Mouse (Mus musculus): ENCODE measurements around the gene Gm44790. TPM values are rescaled to one million over a fixed set of nuclear protein-coding genes. Genes with fewer than 3 reads are reported as not detected.

The Gm44790 gene
- total and polyA plus RNA-seq, 3 experiments, result 0.29 to 0.77 TPM; not detected in 1

GRCm38 (mm10) chr6:86479816-86480188 lies 53.3 kb downstream of the Gm44790 start:
- Histone ChIP-seq H3K36me3 (ENCODE audit: control insufficient read depth in 1 of 2, insufficient read depth in 2 of 2, low read length in 2 of 2) (peaks cover 0 to 5% of the 10 kb centered on the region in 2 experiments; a peak in 2 of 4 replicates), H3K27me3 (ENCODE audit: control insufficient read depth in 1 of 2, insufficient read depth in 2 of 2, low read length in 2 of 2) (no peaks in the 10 kb centered on the region), H3K9ac (ENCODE audit: control insufficient read depth, low read depth, low read length, poor library complexity, severe bottlenecking) (no peak overlapping the region), H3K4me1 (ENCODE audit: control insufficient read depth in 1 of 2, insufficient read depth in 2 of 2, low read length in 2 of 2) (peaks cover 3 to 7% of the 10 kb centered on the region in 2 experiments), H3K9me3 (replicated peaks; ENCODE audit: insufficient read depth, low read length) (no peaks in the 10 kb centered on the region), H3K79me2 (ENCODE audit: control insufficient read depth, insufficient read depth, low read length, poor library complexity) (no peaks in the 10 kb centered on the region), H3K4me3 (ENCODE audit: control insufficient read depth in 1 of 2, insufficient read depth in 1 of 2, low read depth in 2 of 2, low read length in 2 of 2) (no peak overlapping the region), H3K27ac (ENCODE audit: control insufficient read depth, low read depth, low read length) (no peak overlapping the region)
- DNase-seq (ENCODE audit: low read depth, low spot score), result no peak
- TF ChIP-seq MYC (IDR thresholded peaks at IDR 0.05; ENCODE audit: low read depth, low read length) (no peak), JUND (IDR thresholded peaks at IDR 0.05; ENCODE audit: low read depth, low read length) (no peak), EP300 (IDR thresholded peaks at IDR 0.05; ENCODE audit: low read depth in 1 of 2, low read length in 2 of 2) (no peak), USF2 (IDR thresholded peaks at IDR 0.05; ENCODE audit: borderline replicate concordance in 1 of 2, insufficient read depth in 1 of 2, low read depth in 1 of 2, low read length in 2 of 2) (no peak), ZKSCAN1 (IDR thresholded peaks at IDR 0.05; ENCODE audit: low read depth, low read length) (no peak), NELFE (IDR thresholded peaks at IDR 0.05; ENCODE audit: low read depth, low read length) (no peak), TCF12 (IDR thresholded peaks at IDR 0.05; ENCODE audit: low read depth, low read length) (no peak), NRF1 (IDR thresholded peaks at IDR 0.05; ENCODE audit: insufficient read depth, low read depth, low read length, poor library complexity, severe bottlenecking) (no peak), POLR2AphosphoS2 (IDR thresholded peaks at IDR 0.05; ENCODE audit: low read length) (no peak), MAFK (IDR thresholded peaks at IDR 0.05; ENCODE audit: borderline replicate concordance, low read depth, low read length) (no peak), CTCF (IDR thresholded peaks at IDR 0.05 in 2 of 3, conservative IDR thresholded peaks at IDR 0.05 in 1 of 3; ENCODE audit: control insufficient read depth in 1 of 3, insufficient read depth in 1 of 3, low read depth in 2 of 3, low read length in 3 of 3, poor library complexity in 1 of 3, severe bottlenecking in 1 of 3) (no peak)

- Histone ChIP-seq H3K79me2 (ENCODE audit: control insufficient read depth, insufficient read depth, low read length, poor library complexity) (no peaks in the 10 kb centered on the region), H3K27ac (ENCODE audit: control insufficient read depth, low read depth, low read length) (no peak overlapping the region), H3K9me3 (replicated peaks; ENCODE audit: insufficient read depth, low read length) (no peaks in the 10 kb centered on the region), H3K4me3 (ENCODE audit: control insufficient read depth in 1 of 2, insufficient read depth in 1 of 2, low read depth in 2 of 2, low read length in 2 of 2) (no peak overlapping the region), H3K9ac (ENCODE audit: control insufficient read depth, low read depth, low read length, poor library complexity, severe bottlenecking) (no peak overlapping the region), H3K4me1 (ENCODE audit: control insufficient read depth in 1 of 2, insufficient read depth in 2 of 2, low read length in 2 of 2) (peaks cover 0 to 2% of the 10 kb centered on the region in 2 experiments; a peak in 2 of 4 replicates), H3K36me3 (ENCODE audit: control insufficient read depth in 1 of 2, insufficient read depth in 2 of 2, low read length in 2 of 2) (peaks cover 0 to under 1% of the 10 kb centered on the region in 2 experiments; a peak in 1 of 4 replicates), H3K27me3 (ENCODE audit: control insufficient read depth in 1 of 2, insufficient read depth in 2 of 2, low read length in 2 of 2) (no peaks in the 10 kb centered on the region)
- TF ChIP-seq SMC3 (IDR thresholded peaks at IDR 0.05; ENCODE audit: low read depth, low read length), result no peak
- TF ChIP-seq GABPA (IDR thresholded peaks at IDR 0.05; ENCODE audit: low read depth, low read length), result no peak
- TF ChIP-seq MXI1 (IDR thresholded peaks at IDR 0.05; ENCODE audit: low read depth, low read length), result no peak
- no peak for TF ChIP-seq JUND (IDR thresholded peaks at IDR 0.05; ENCODE audit: low read depth, low read length)
- no peak for TF ChIP-seq GATA1 (IDR thresholded peaks at IDR 0.05; ENCODE audit: low read depth, low read length)
- no peak for TF ChIP-seq ZKSCAN1 (IDR thresholded peaks at IDR 0.05; ENCODE audit: low read depth, low read length)
- no peak for TF ChIP-seq RAD21 (IDR thresholded peaks at IDR 0.05; ENCODE audit: low read depth, low read length)
- no peak for TF ChIP-seq NRF1 (IDR thresholded peaks at IDR 0.05; ENCODE audit: insufficient read depth, low read depth, low read length, poor library complexity, severe bottlenecking)
- TF ChIP-seq POLR2AphosphoS5 (IDR thresholded peaks at IDR 0.05; ENCODE audit: borderline replicate concordance, low read depth, low read length), result no peak
- no peak for TF ChIP-seq HCFC1 (IDR thresholded peaks at IDR 0.05; ENCODE audit: low read depth, low read length)
- TF ChIP-seq TAL1 (IDR thresholded peaks at IDR 0.05; ENCODE audit: low read length), result no peak
- TF ChIP-seq CTCF (IDR thresholded peaks at IDR 0.05 in 2 of 3, conservative IDR thresholded peaks at IDR 0.05 in 1 of 3; ENCODE audit: control insufficient read depth in 1 of 3, insufficient read depth in 1 of 3, low read depth in 2 of 3, low read length in 3 of 3, poor library complexity in 1 of 3, severe bottlenecking in 1 of 3), result no peak
- DNase-seq (ENCODE audit: low read depth, low spot score), result no peak
Measured at GRCm38 (mm10) chr6:86480189-86480831, 53.9 kb downstream of the Gm44790 start.
